Mouse (Mus musculus): ENCODE results near the gene Susd3. TPM values are rescaled to one million over a fixed set of nuclear protein-coding genes. Genes with fewer than 3 reads are reported as not detected.

Susd3 gene
- total RNA-seq, 2 experiments from 2014 or later, result 0.32 TPM; not detected in 1

- intact Hi-C loops (cut with DNase I), result no loop called here
These were observed 32.8 kb downstream of the Susd3 start, which contains the start of gene Card19 for GRCm38 (mm10) chr13:49215504-49216219. Gene Card19 (minus strand): TSS chr13:49216037.

GRCm38 (mm10) chr13:49215128-49215503, 33.4 kb downstream of the Susd3 start:
- DNase-seq, result no peak
- intact Hi-C loops (cut with DNase I), result no loop called here

More at GRCm38 (mm10) chr13:49215504-49216219, 32.8 kb downstream of the Susd3 start, which contains the start of gene Card19:
- DNase-seq, result peak; percentile 95

- DNase-seq, result no peak
- intact Hi-C loops (cut with DNase I), result no loop called here
These were observed 34.1 kb downstream of the Susd3 start for GRCm38 (mm10) chr13:49214454-49214853.

GRCm38 (mm10) chr13:49213531-49213932, 35.0 kb downstream of the Susd3 start:
- no peak for DNase-seq
- intact Hi-C loops (cut with DNase I), result no loop called here

- DNase-seq, result no peak
- intact Hi-C loops (cut with DNase I), result no loop called here
These were observed 35.6 kb downstream of the Susd3 start for GRCm38 (mm10) chr13:49212711-49213500.

- no peak for DNase-seq
- intact Hi-C loops (cut with DNase I), result no loop called here
These were observed 39.2 kb downstream of the Susd3 start for GRCm38 (mm10) chr13:49209306-49209705.

- intact Hi-C loops (cut with DNase I), result no loop called here
These were observed 42.2 kb downstream of the Susd3 start for GRCm38 (mm10) chr13:49206341-49206740.

GRCm38 (mm10) chr13:49205381-49205998, 43.0 kb downstream of the Susd3 start:
- intact Hi-C loops (cut with DNase I), result no loop called here
- DNase-seq, result peak; percentile 73 to 80

More at GRCm38 (mm10) chr13:49206341-49206740, 42.2 kb downstream of the Susd3 start:
- no peak for DNase-seq

GRCm38 (mm10) chr13:49202556-49202955, 46.0 kb downstream of the Susd3 start:
- DNase-seq, result no peak
- intact Hi-C loops (cut with DNase I), result no loop called here

GRCm38 (mm10) chr13:49200688-49201087, 47.8 kb downstream of the Susd3 start:
- intact Hi-C loops (cut with DNase I), result no loop called here

GRCm38 (mm10) chr13:49199891-49200290, 48.6 kb downstream of the Susd3 start:
- no peak for DNase-seq
- intact Hi-C loops (cut with DNase I), result no loop called here

More at GRCm38 (mm10) chr13:49200688-49201087, 47.8 kb downstream of the Susd3 start:
- no peak for DNase-seq

GRCm38 (mm10) chr13:49198734-49199133, 49.8 kb downstream of the Susd3 start:
- no peak for DNase-seq
- intact Hi-C loops (cut with DNase I), result no loop called here

GRCm38 (mm10) chr13:49196766-49197165, 51.7 kb downstream of the Susd3 start:
- intact Hi-C loops (cut with DNase I), result no loop called here
- DNase-seq, result no peak

- intact Hi-C loops (cut with DNase I), result no loop called here
- DNase-seq, result no peak
These were observed 52.3 kb downstream of the Susd3 start for GRCm38 (mm10) chr13:49196211-49196610.

GRCm38 (mm10) chr13:49195651-49196050, 52.9 kb downstream of the Susd3 start:
- no peak for DNase-seq
- intact Hi-C loops (cut with DNase I), result no loop called here

GRCm38 (mm10) chr13:49194811-49195210, 53.7 kb downstream of the Susd3 start:
- intact Hi-C loops (cut with DNase I), result no loop called here
- DNase-seq, result no peak

- DNase-seq, result no peak
- intact Hi-C loops (cut with DNase I), result no loop called here
These were observed 54.9 kb downstream of the Susd3 start for GRCm38 (mm10) chr13:49193650-49194049.

- DNase-seq, result no peak
- intact Hi-C loops (cut with DNase I), result no loop called here
These were observed 56.2 kb downstream of the Susd3 start for GRCm38 (mm10) chr13:49192156-49192855.

- intact Hi-C loops (cut with DNase I), result no loop called here
- DNase-seq, result no peak
These were observed 56.9 kb downstream of the Susd3 start for GRCm38 (mm10) chr13:49191673-49192035.

- intact Hi-C loops (cut with DNase I), result no loop called here
- no peak for DNase-seq
These were observed 57.4 kb downstream of the Susd3 start for GRCm38 (mm10) chr13:49190876-49191672.

All from gastrocnemius, postnatal 36 days (tissue).